Mouse (Mus musculus) naive thymus-derived CD4-positive, alpha-beta T cell, adult 5 months (primary cell): ENCODE data around the gene Abcc6. TPM values are rescaled to one million over a fixed set of nuclear protein-coding genes. Genes with fewer than 3 reads are reported as not detected.

Experiments
- polyA plus RNA-seq: library from polyadenylated mRNA; unstranded; fragments of 100-300 nt; shearing (Covaris generic); gene quantifications from one replicate; pipeline ENCODE4 v1.2.1, GENCODE M21; 2017

Gene Abcc6
- polyA plus RNA-seq: not detected

GRCm38 (mm10) chr7:46030145-46030488 lies at the start of gene Abcc6:
Abcc6 (minus strand) TSS chr7:46030302.

GRCm38 (mm10) chr7:46033109-46033869 lies 3.2 kb upstream of the Abcc6 start, which contains the start of gene Nomo1:
Nomo1 (plus strand) TSS chr7:46033698.

GRCm38 (mm10) chr7:45923762-45924428 lies 106.2 kb downstream of the Abcc6 start, which contains the start of gene Ccdc114:
Ccdc114 (plus strand) TSS chr7:45924072.

GRCm38 (mm10) chr7:45921242-45921621 lies 108.9 kb downstream of the Abcc6 start, which contains the start of gene Emp3:
Emp3 (minus strand) TSS chr7:45921404.

Other genes with a start within 250 kb of the Abcc6 start
- gene Lmtk3, start 246.6 kb downstream of the Abcc6 start, polyA plus RNA-seq: not detected
- gene Sult2b1, start 245.6 kb downstream of the Abcc6 start, polyA plus RNA-seq: 4.7 TPM
- 138 TPM for gene Cyth2, start 215.7 kb downstream of the Abcc6 start, polyA plus RNA-seq
- gene Kcnj14, start 205.5 kb downstream of the Abcc6 start, polyA plus RNA-seq: 0.17 TPM
- 39.5 TPM for gene Grwd1, start 199.4 kb downstream of the Abcc6 start, polyA plus RNA-seq
- 47.7 TPM for gene Kdelr1, start 157.5 kb downstream of the Abcc6 start, polyA plus RNA-seq
- 0.66 TPM for gene Grin2d, start 151.9 kb downstream of the Abcc6 start, polyA plus RNA-seq
- gene Syngr4, start 133.6 kb downstream of the Abcc6 start, polyA plus RNA-seq: not detected
- gene Tmem143, start 133.4 kb downstream of the Abcc6 start, polyA plus RNA-seq: 3.1 TPM
- gene Emp3, start 108.9 kb downstream of the Abcc6 start, polyA plus RNA-seq: 369 TPM
- 2.1 TPM for gene Ccdc114, start 106.2 kb downstream of the Abcc6 start, polyA plus RNA-seq
- 32.6 TPM for gene Nomo1, start 3.4 kb upstream of the Abcc6 start, polyA plus RNA-seq
- not detected for gene Kcnj11, start 70.5 kb upstream of the Abcc6 start, polyA plus RNA-seq
- gene Abcc8, start 149.7 kb upstream of the Abcc6 start, polyA plus RNA-seq: not detected
- gene Ush1c, start 208.2 kb upstream of the Abcc6 start, polyA plus RNA-seq: not detected
- not detected for gene Otog, start 210.7 kb upstream of the Abcc6 start, polyA plus RNA-seq